Mouse (Mus musculus): ENCODE data around the gene Cobl.

The Cobl gene

DNA sequence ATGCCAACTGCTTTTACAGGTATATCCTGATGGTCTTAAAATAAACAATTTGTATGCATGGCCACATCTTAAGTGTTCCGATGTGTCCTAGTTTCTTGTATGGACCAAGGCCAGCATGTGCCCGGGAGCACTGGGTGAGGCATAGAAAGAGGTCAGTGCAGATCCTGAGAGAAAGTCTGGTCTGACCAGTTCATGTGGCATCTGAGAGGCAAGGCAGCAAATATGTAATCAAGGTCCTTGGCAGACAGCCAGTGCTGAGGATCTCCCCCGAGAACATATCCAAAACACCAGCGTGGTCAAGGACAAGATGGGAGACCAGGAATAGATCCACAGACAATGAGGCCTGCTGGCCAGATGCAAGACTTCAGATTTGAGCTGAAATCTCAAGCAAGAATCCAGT is 81.8 kb downstream of the Cobl start:
- DNase-seq (ENCODE audit: low spot score) = no peak

DNA sequence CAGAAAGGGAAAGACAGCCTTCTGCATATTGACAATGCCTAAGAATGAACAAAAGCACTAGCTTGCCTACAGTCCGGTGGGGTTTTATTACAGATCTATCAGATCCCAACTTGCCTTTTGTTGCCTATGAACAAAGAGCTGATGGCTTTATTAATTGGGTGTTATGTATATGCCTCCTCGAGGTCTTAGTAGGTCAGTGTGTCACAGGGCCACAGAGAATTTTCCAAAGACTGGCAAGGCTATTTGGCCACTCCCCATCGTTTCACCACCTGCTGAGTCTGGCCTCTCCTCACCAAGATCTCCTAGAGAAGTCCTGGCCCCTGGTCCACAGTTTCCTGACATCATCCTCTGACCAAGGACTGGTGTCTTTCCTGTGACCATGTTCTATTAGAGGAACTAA is 83.7 kb downstream of the Cobl start:
- DNase-seq (ENCODE audit: low spot score) = peak; percentile 11

DNA sequence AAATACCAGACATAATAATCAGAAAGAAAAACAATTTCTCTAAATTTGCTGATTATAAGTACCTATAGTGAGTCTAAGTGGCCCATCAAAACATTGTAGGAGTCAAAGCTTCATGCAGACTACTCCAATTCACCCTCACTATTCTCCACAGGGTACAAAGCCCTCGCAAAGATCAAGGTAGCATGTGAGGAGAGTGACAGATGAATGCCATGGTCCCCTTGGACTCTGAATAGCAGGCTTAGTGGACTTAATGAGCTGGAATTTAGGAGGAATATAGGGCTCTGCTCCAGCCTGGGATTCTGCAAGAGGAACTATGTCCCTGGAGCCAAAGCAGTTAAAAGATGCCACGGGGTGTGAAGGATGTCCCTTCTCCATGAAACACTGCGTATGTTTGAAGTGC is 88.1 kb downstream of the Cobl start:
- DNase-seq (ENCODE audit: low spot score) = no peak

DNA sequence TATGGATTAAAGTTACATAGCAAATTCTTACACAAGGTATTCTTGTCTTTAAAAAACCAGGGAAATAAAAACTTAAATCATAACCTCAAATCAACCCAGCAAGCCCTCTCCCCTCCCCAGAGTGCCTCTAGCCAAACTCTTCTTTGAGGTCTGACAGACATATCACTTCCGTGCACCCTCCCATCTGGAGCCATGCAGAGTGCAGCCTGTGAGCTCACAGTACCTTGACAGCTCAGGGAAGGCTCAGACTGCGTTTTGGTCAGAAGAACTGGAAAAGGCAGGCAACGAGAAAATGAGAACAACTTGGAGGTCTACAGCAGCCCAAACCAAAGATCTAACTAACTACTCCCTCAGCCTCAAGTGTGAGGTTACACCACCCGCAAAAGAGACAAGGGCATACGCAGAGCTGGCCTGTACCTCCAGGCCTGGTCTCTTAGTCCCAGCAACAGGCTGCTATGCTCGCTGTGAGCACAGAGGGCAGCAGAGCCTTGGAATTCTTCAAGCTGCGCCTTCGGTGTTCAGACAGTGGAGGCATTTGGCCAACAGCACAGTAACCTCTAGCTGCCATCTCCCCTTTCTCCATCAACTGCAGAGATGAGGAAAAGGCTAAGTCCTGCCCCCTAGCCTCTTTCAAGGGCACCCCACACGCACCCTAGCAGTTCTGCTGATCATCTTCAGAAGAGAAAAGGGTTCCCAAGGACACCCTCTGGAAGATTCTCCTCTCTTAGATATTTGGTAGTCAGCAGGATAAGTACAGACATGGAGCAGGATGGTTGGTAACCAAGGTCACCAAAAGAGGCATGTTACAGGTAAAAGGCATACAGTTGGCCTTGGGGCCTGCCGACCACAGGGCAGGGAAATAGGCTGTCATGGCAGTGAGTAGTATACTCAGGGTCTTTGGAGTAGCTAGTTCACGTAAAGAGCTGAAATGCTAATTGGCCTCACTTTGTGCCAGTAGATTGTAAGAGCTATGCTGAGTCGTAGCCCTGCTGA is 91.4 kb downstream of the Cobl start:
- peak; percentile 85 for DNase-seq (ENCODE audit: low spot score)

DNA sequence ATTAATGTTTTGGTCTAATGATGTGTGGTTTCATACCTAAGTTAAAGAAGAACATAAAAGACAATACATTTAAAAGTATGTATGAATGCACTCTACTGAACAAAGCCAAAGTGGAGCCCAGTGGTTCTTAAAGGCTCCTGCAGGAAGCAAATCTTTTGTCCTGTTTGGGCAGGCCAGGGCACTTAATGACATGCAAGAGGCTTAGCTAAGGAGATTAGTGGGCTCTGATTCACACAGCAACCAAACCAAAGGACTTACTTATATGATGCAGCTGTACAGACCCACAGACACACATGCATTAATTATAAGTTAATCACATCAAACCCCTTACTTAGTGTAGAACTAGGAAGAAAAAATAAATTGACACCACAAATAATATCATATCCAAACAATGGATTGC is 93.8 kb downstream of the Cobl start:
- DNase-seq (ENCODE audit: low spot score) = no peak

DNA sequence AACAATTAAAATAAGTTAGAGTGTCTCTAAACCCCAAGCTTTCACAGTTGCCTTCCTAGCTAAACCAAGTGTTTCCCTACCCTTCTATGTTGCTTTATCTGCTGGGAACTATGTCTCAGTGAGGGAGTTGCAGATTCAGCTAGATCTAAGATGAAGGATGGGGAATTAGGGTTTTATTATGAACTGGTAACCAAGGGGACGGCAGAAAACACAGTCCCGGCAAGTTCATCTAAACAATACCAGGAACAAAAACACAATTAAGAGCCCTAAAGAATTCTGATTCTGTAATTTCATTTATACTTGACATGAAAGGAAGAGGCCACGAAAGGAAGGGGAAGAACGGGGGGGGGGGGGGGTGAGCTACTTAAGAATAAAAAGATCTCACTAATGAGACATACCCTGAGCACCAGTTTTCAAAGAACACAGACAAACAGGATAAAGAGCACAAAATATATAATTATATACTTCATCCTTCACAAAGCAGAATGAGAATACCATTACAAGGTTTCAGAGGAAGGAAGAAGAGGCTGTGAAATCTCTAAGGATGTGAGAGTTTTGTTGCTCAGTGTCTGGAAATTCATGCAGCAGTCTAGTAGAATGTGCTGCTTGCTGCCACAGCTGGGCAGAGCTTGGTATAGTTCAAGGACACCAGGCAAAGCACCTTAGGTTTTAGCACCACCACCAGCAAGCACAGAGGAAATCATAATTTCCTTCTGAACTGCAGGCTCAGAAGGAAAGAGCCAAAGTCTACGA is 97.2 kb downstream of the Cobl start:
- DNase-seq (ENCODE audit: low spot score) = peak; percentile 42

DNA sequence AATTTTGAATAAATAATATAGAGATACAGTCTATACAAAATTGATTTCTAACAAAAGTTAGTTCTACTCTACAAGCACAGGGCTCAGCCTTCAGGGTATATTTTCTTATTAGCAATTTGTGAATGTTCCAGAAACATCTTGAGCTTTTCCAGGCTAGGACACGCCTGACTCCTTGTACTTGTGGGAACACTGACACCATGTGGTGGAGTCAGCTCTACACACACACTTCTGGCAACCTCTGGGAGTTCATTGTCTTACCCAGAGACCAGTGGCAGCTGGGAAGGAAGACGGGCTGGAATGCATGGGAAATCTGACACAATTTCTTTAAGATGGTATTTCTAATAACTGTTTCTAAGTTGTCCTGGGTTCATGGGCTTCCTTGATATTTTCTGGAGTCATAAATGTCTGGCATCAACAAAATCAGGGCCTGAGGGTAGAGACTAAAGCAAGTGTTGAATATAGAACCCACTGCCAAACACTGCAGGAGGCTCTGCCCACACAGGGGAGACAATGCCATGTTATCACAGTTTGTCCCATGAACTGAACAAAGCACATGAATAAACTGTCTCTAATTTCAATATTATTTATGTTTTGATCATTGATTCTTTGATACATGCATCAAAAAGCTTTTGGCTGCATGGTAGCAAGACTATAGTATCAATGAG is 105.3 kb downstream of the Cobl start:
- peak; percentile 81 for DNase-seq (ENCODE audit: low spot score)

DNA sequence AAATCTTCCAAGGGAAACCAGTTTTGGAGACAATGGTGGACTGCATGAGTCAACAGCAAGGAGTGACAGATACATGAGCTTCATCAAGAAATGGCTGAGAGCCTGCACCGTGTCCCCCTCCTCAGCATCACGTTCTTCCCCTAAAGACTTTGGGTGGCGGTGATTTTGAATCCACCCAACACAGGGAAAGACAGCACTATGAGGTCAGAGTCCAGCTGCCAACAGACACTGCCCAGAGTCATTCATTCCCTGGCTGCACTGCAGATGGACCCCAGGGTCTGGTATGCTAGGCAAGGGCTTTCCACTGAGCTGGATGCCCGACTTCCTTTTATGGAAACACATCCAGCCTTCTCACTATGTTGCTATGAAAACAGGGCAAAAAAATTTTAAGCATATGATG is 106.2 kb downstream of the Cobl start:
- no peak for DNase-seq (ENCODE audit: low spot score)

DNA sequence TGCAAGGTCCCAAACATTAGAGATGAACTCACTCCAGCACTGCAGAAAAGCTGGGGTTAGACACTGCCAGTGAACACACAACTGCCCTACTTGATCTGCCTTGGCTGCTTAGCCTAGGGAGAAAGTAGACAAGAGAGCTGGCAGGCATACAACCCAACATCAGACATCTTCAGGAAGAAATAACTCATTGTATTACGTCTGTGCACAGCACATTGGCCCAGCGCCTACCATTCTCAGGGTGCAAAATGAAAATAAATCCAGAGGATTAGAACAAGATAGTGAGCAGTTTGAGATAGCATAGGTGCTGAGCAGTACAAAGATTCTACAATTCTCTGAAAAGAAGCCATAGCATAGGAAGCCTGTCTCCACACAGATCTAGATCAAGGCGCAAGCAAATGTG is 109.1 kb downstream of the Cobl start:
- no peak for DNase-seq (ENCODE audit: low spot score)

DNA sequence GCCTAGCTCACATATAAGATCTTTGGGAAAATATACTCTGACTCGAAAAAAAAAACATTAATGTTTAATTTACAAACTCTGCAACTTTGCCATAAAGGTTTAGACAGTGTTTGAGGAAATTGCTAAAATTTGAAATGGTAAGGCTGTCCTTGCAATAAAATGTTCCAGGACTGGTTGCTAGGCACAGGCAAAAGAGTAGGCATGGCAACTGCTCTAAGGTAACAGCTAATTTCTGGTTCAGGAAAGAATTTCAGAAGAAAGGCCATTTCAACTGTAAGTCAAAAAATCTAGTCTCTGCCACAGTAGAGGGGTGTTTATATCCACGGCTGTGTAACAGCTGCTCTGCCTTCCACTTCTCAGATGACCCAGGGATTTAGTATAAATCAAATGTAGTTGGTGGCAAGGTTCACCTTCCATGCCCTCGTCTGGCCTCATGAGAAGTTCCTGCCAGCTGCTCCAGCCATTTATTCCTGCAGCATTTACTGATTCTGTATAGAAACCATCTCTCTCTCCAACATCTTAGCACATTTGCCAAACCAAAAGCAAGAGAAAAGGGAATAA is 113.7 kb downstream of the Cobl start:
- DNase-seq (ENCODE audit: low spot score) = no peak

DNA sequence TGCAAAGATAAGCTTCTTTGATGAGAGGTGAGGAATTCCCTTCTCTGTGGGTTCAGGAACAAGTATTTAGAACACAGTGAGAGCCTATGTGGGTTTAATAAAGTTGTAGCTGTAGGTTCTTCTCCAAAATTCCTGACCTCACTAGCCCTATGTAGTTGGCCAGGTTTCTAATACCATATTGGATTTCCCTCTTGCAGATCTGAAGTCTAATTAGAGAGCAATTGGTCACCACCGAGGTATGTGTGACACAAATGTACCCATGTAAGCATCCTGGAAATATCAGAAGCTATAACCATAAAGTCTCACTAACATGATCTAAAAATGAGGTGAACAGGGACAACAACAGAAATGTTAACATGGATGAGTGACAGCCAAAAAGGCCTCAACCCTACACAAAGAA is 114.7 kb downstream of the Cobl start:
- DNase-seq (ENCODE audit: low spot score) = no peak

DNA sequence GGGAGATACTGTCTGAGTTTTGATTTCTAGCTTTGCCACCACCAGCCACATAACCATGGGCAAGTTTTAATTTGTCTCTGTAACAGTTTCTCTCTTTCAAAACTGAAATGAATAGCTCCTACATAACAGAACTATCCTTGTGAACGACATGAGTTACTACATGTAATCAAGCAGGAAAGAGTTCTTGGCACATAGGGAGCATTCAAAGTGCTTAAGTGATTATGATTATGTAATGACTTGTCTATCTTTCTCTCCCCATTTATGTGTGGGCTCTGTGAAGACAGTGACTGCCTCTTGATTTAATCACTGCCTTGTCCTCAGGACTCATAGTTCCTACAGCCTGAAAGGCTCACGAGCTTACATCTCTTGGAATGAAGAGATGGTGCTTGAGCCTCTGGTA is 118.3 kb downstream of the Cobl start:
- no peak for DNase-seq (ENCODE audit: low spot score)

DNA sequence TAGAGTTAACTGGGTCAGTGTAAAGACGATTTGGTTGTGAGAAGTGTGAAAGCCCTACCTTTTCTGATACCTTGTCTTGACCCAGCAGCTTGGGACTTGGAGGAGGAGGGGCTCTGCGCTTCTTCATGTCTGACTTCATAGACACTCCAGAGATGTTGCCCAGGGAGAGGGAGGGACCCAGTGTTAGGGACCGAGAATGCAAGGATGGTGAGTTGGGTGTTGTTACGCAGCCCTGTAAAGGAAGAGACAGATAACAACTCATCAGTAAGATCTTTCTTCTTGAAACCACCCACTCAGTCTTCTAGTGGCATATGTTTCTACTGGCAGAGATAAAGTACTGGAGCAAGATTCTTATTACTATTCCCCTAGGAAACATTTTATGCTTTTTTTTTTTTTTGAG is 121.1 kb downstream of the Cobl start:
- no peak for DNase-seq (ENCODE audit: low spot score)

DNA sequence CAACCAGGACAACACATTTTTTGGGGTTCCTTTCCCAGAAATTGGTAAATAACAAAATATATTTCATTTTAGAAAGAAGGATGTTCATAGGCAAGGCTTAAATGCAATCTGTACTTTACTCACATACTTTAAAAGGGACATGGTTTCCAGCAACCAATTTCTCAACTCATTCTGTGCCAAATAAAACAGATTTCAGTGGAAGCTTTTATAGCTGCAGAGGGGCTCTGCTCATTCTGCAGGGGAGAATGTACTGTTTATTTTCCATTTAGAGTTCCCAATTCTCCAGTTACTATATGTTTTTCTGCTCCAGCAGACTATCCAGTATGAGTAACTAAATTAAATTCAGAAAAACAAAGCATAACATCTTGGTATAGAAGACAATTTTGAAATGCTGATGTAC is 124.1 kb downstream of the Cobl start:
- DNase-seq (ENCODE audit: low spot score) = no peak

DNA sequence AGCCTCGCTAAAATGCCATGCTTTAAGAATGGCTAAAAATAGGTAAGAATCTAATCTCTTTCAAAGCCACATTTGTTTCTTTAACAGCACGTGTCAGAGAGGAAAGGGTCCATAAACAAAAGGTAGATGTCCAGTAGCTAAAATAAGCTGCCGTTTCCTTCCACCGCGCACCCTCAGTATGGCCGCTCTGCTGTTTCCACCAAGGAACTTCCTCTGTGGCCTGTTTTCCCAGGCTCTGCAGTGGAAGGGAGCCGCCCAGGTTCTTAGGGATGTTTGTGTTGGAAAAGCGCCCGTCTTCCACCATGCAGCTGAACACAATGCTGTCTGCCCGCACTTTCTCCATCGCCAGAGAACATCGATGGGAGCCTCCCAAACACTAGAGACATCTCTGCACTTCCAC is 128.6 kb downstream of the Cobl start:
- DNase-seq (ENCODE audit: low spot score) = no peak

DNA sequence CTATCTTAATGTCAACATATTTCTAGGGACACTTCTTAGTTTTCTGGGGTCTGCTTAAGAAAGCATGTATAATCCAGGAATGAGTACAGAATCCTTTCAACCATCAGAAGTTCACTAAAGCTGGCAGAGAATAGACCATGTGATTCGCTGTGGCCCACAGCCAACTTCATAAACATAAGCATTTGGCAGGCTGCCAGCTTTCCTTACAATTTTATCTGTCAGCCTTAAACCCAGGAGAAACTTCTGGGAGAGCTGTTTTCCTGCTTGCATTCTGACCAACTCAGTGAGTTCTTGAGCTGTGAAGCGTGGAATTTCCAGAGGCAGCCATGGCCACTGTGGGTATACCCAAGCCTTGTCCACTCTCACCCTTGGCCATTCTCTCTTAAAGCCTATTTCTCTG is 132.8 kb downstream of the Cobl start:
- peak; percentile 20 for DNase-seq (ENCODE audit: low spot score)

DNA sequence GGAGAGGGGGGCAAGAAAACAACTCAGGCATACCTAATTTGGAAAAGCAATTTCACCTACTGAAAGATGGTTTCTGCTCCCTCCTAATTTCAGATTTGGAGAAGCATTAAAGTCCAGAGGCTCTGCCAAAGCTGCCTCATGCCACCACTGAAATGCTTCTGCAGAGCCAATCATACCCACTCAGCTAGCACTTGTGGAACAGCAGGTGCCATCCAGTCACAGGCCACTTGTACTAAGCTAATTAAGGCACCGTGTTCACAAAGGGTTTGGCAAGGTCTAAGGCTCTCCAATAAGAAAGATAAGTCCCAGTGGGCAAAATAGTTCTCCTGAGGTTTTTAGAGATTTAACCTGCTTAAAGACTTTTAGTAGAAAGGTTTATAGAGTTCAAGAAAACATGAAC is 143.3 kb downstream of the Cobl start:
- no peak for DNase-seq (ENCODE audit: low spot score)

DNA sequence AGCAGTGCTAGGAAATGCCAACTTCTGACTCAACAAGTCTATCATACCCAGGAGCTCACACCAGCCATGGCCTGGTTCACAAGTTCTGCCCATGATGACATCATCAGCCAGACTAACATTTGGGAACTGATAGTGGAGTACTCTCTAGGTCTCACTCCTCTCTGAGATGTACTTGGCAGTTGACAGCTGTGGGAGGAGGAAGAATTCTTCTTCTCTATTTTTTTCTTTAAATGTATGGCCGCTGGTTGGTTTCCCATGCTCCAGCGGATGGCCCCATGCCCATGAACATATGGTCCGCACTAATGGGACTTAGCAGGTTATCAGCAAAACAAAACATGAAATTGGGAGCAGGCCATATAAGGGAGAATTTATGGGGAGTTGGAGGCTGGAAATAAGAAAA is 145.4 kb downstream of the Cobl start:
- no peak for DNase-seq (ENCODE audit: low spot score)

DNA sequence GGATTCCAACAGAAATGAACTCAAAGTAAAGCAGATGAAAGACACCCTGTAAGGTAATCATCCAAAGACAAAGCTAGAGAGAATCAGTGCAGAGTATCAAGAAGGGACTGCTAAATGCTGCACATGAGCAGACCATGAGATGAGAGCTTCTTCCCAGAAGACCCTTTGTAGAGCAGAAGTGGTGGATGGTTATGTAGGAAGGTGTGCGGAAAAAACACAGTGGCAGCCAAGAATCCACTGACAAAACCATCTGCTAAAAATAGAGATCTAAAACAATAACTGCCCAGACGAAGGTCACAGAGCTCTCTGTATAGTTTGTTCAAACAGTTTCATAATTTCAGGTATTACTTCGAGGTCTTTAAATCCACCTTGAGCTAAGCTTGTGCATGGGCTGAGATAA is 149.1 kb downstream of the Cobl start:
- DNase-seq (ENCODE audit: low spot score) = no peak

DNA sequence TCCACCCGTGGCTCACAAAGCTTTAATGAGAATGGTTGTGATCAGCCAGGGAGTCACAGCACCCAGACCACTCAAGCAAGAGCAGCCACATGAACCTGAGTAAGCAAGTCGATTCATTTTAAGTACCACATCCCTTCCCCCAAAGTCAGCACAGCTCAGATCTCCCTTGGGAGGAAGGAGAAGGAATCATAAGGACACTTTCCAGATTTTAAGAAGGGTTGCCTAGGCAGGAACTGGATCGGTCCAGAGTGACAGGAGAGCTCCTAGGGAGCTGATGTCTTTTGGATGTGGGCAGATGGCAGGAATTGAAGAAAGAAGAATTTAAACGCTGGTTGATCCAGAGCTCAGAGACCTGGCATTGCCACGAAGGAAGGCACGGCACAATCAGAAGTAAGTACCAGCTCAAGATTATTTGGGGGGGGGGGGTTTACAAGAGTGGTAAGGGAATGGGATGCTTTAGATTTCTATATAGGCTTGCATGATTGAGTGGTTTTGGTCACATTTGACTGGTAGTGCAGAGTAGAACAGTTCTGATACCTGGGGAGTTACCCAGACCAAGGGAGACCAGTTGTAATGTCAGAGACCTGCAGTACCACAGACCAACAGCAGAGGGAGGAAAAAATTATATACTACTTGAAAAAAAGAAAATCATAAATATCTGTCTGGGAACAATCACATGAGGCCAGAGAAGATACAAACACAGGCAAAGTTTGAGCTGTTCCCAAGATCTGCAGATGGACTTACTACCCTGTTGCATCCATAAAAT is 150.3 kb downstream of the Cobl start:
- DNase-seq (ENCODE audit: low spot score) = peak; percentile 60

DNA sequence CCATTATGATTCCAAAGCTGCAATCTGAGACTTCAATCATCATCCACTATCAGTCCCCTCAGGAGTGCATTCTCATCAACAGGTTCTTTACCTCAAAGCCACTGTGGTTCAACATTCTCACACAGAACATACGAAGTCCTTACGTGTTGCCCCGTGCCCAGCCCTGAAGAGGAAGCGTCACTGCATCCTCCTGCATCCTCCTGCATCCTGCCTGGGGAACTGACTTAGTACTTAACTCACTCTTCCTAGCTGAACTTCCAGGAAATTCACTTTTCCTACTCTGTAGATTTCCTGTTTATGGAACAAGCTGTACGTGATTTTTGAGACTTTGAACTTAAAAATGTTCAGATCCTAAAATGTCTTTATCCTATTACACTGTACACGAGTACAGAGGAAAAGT is 153.3 kb downstream of the Cobl start:
- DNase-seq (ENCODE audit: low spot score) = no peak

Data from retina, embryonic 14.5 days (tissue).